Mouse (Mus musculus): ENCODE results near the gene Tmem88b. TPM values are rescaled to one million over a fixed set of nuclear protein-coding genes. Genes with fewer than 3 reads are reported as not detected.

The Tmem88b gene
- polyA plus RNA-seq (2012; rRNA removed) = 0.55 and 0.60 TPM in 2 replicates

GRCm38 (mm10) chr4:155785819-155786218, at the start of gene Tmem88b:
Gene Tmem88b (minus strand): TSS chr4:155785874.

GRCm38 (mm10) chr4:155831205-155831766, 45.6 kb upstream of the Tmem88b start, which contains the start of gene Aurkaip1:
Gene Aurkaip1 (plus strand): TSS chr4:155831272.

GRCm38 (mm10) chr4:155811929-155812664, 26.4 kb upstream of the Tmem88b start, which contains the start of gene Ccnl2:
Gene Ccnl2 (plus strand): TSS chr4:155812489.

GRCm38 (mm10) chr4:155802741-155803339, 17.2 kb upstream of the Tmem88b start, which contains the start of gene Mrpl20:
Gene Mrpl20 (plus strand): TSS chr4:155802878.

GRCm38 (mm10) chr4:155790021-155790489, 4.4 kb upstream of the Tmem88b start, which contains the start of gene Ankrd65:
Gene Ankrd65 (plus strand): TSS chr4:155790439.

GRCm38 (mm10) chr4:155774280-155774754, 11.4 kb downstream of the Tmem88b start, which contains the start of gene Vwa1:
Gene Vwa1 (minus strand): TSS chr4:155774698.

GRCm38 (mm10) chr4:155760613-155761355, 24.9 kb downstream of the Tmem88b start, which contains the start of gene Atad3a:
Gene Atad3a (minus strand): TSS chr4:155761093.

GRCm38 (mm10) chr4:155734350-155734941, 51.2 kb downstream of the Tmem88b start, which contains the start of gene Tmem240:
Gene Tmem240 (plus strand): TSS chr4:155734800.

Other genes with a start within 250 kb of the Tmem88b start
- 46.0 and 46.7 TPM in 2 replicates for gene Nadk, start 223.5 kb downstream of the Tmem88b start, polyA plus RNA-seq (2012; rRNA removed)
- 5.5 and 5.7 TPM in 2 replicates for gene Slc35e2, start 184.5 kb downstream of the Tmem88b start, polyA plus RNA-seq (2012; rRNA removed)
- 17.0 and 20.1 TPM in 2 replicates for gene Cdk11b, start 161.0 kb downstream of the Tmem88b start, polyA plus RNA-seq (2012; rRNA removed)
- gene Gm10563, start 140.5 kb downstream of the Tmem88b start, polyA plus RNA-seq (2012; rRNA removed) = not detected in 2 replicates
- gene Mmp23, start 132.5 kb downstream of the Tmem88b start, polyA plus RNA-seq (2012; rRNA removed) = 8.9 and 9.8 TPM in 2 replicates
- gene Mib2, start 116.7 kb downstream of the Tmem88b start, polyA plus RNA-seq (2012; rRNA removed) = 8.4 and 10.7 TPM in 2 replicates
- gene Fndc10, start 91.5 kb downstream of the Tmem88b start, polyA plus RNA-seq (2012; rRNA removed) = 0.55 and 0.61 TPM in 2 replicates
- gene Ssu72, start 81.1 kb downstream of the Tmem88b start, polyA plus RNA-seq (2012; rRNA removed) = 49.1 and 49.2 TPM in 2 replicates
- gene Tmem240, start 51.1 kb downstream of the Tmem88b start, polyA plus RNA-seq (2012; rRNA removed) = 0.16 and 0.23 TPM in 2 replicates
- 41.4 and 52.8 TPM in 2 replicates for gene Atad3a, start 24.8 kb downstream of the Tmem88b start, polyA plus RNA-seq (2012; rRNA removed)
- gene Vwa1, start 11.2 kb downstream of the Tmem88b start, polyA plus RNA-seq (2012; rRNA removed) = 0.10 and 0.16 TPM in 2 replicates
- gene Ankrd65, start 4.6 kb upstream of the Tmem88b start, polyA plus RNA-seq (2012; rRNA removed) = 0.06 and 0.08 TPM in 2 replicates
- gene Mrpl20, start 17.0 kb upstream of the Tmem88b start, polyA plus RNA-seq (2012; rRNA removed) = 50.2 and 58.8 TPM in 2 replicates
- gene Ccnl2, start 26.6 kb upstream of the Tmem88b start, polyA plus RNA-seq (2012; rRNA removed) = 103 and 115 TPM in 2 replicates
- gene Aurkaip1, start 45.4 kb upstream of the Tmem88b start, polyA plus RNA-seq (2012; rRNA removed) = 67.1 and 69.6 TPM in 2 replicates
- gene Mxra8, start 53.8 kb upstream of the Tmem88b start, polyA plus RNA-seq (2012; rRNA removed) = 14.4 and 15.6 TPM in 2 replicates
- gene Dvl1, start 61.5 kb upstream of the Tmem88b start, polyA plus RNA-seq (2012; rRNA removed) = 25.7 and 28.6 TPM in 2 replicates
- gene Tas1r3, start 77.5 kb upstream of the Tmem88b start, polyA plus RNA-seq (2012; rRNA removed) = 0.14 and 0.15 TPM in 2 replicates
- 5.5 and 6.5 TPM in 2 replicates for gene Cptp, start 83.6 kb upstream of the Tmem88b start, polyA plus RNA-seq (2012; rRNA removed)
- gene Ints11, start 83.7 kb upstream of the Tmem88b start, polyA plus RNA-seq (2012; rRNA removed) = 16.9 and 18.1 TPM in 2 replicates
- 14.0 and 16.1 TPM in 2 replicates for gene Pusl1, start 105.9 kb upstream of the Tmem88b start, polyA plus RNA-seq (2012; rRNA removed)
- 5.1 and 6.3 TPM in 2 replicates for gene Acap3, start 105.9 kb upstream of the Tmem88b start, polyA plus RNA-seq (2012; rRNA removed)
- 32.2 and 32.3 TPM in 2 replicates for gene Ube2j2, start 158.0 kb upstream of the Tmem88b start, polyA plus RNA-seq (2012; rRNA removed)
- gene C1qtnf12, start 176.4 kb upstream of the Tmem88b start, polyA plus RNA-seq (2012; rRNA removed) = 22.6 and 24.1 TPM in 2 replicates
- 2.4 TPM in 2 replicates for gene B3galt6, start 206.8 kb upstream of the Tmem88b start, polyA plus RNA-seq (2012; rRNA removed)
- gene Sdf4, start 207.0 kb upstream of the Tmem88b start, polyA plus RNA-seq (2012; rRNA removed) = 36.5 and 36.9 TPM in 2 replicates
- gene Tnfrsf4, start 228.0 kb upstream of the Tmem88b start, polyA plus RNA-seq (2012; rRNA removed) = 0.71 and 1.2 TPM in 2 replicates
- gene Tnfrsf18, start 240.3 kb upstream of the Tmem88b start, polyA plus RNA-seq (2012; rRNA removed) = 0.54 and 0.59 TPM in 2 replicates

Measured in liver, embryonic 18 days (tissue).